In genomic region chr2:157567235-157567961, GRCm38 (mm10) we compare ENCODE assay signal across 8 mouse cellular contexts. TPM values are rescaled to one million over a fixed set of nuclear protein-coding genes. Genes with fewer than 3 reads are reported as not detected.
DNase-seq lines count a peak whose midpoint lies in the region; ATAC-seq and TF ChIP-seq lines count a peak whose summit lies in the region.

No protein-coding gene starts in this region.

- 88% methylated on average over 11 of the region's 11 CpGs for WGBS in neural tube, embryonic 11.5 days
- WGBS in embryonic facial prominence, embryonic 11.5 days, result 85% methylated on average over 11 of the region's 11 CpGs
- 78% methylated on average over 11 of the region's 11 CpGs for WGBS in intestine, postnatal 0 days
- 88% methylated on average over 11 of the region's 11 CpGs for WGBS in neural tube, embryonic 13.5 days

- peaks cover 8% of the 10 kb centered on the region; the same call in 1 of the 2 replicates for H3K4me1 ChIP-seq in neural tube, embryonic 11.5 days (ENCODE audit: control insufficient read depth, insufficient read depth, low read length)
- H3K4me1 ChIP-seq in embryonic facial prominence, embryonic 11.5 days (ENCODE audit: control insufficient read depth, insufficient read depth, low read length), result no peaks in the 10 kb centered on the region; the same call in 1 of the 2 replicates
- no peaks in the 10 kb centered on the region; the same call in 1 of the 2 replicates for H3K4me1 ChIP-seq in intestine, postnatal 0 days (replicated peaks; ENCODE audit: control insufficient read depth, insufficient read depth, low read length)
- H3K4me1 ChIP-seq in neural tube, embryonic 13.5 days (replicated peaks), result peaks cover 50% of the 10 kb centered on the region

- H3K9ac ChIP-seq in neural tube, embryonic 11.5 days (ENCODE audit: low read length), result peak overlapping the region; percentile 91
- peak overlapping the region; percentile 92 for H3K9ac ChIP-seq in embryonic facial prominence, embryonic 11.5 days (replicated peaks; ENCODE audit: low read length)
- H3K9ac ChIP-seq in intestine, postnatal 0 days (ENCODE audit: low read depth, low read length), result peak overlapping the region; percentile 86; the same call in 1 of the 2 replicates
- peak overlapping the region; percentile 91 for H3K9ac ChIP-seq in neural tube, embryonic 13.5 days

- H3K4me3 ChIP-seq in neural tube, embryonic 11.5 days (ENCODE audit: low read depth, low read length), result peak overlapping the region; percentile 98; the same call in 1 of the 2 replicates
- peak overlapping the region; percentile 99 for H3K4me3 ChIP-seq in embryonic facial prominence, embryonic 11.5 days (ENCODE audit: low read depth, low read length)
- H3K4me3 ChIP-seq in intestine, postnatal 0 days (ENCODE audit: low read depth, low read length), result peak overlapping the region; percentile 94
- H3K4me3 ChIP-seq in neural tube, embryonic 13.5 days, result peak overlapping the region; percentile 70

- TF ChIP-seq CTCF in intestine, postnatal 0 days (IDR thresholded peaks at IDR 0.05; ENCODE audit: low read depth), result no peak

- H3K27ac ChIP-seq in neural tube, embryonic 11.5 days (ENCODE audit: low read depth, low read length), result no peak overlapping the region
- no peak overlapping the region for H3K27ac ChIP-seq in embryonic facial prominence, embryonic 11.5 days (replicated peaks; ENCODE audit: low read depth, low read length)
- H3K27ac ChIP-seq in intestine, postnatal 0 days (ENCODE audit: low read depth, low read length), result peak overlapping the region; percentile 89; the same call in 1 of the 2 replicates
- peak overlapping the region; percentile 90; the same call in 1 of the 2 replicates for H3K27ac ChIP-seq in neural tube, embryonic 13.5 days (replicated peaks)

- H3K4me2 ChIP-seq in neural tube, embryonic 11.5 days (ENCODE audit: low read depth), result peak overlapping the region; percentile 83
- H3K4me2 ChIP-seq in embryonic facial prominence, embryonic 11.5 days (ENCODE audit: low read depth, low read length), result peak overlapping the region; percentile 79
- peak overlapping the region; percentile 81 for H3K4me2 ChIP-seq in intestine, postnatal 0 days (replicated peaks; ENCODE audit: low read depth)
- peak overlapping the region; percentile 88 for H3K4me2 ChIP-seq in neural tube, embryonic 13.5 days

- peak; percentile 7 for DNase-seq in neural tube, embryonic 11.5 days (ENCODE audit: low spot score)
- no peak for DNase-seq in neural tube, embryonic 10.5 days (ENCODE audit: extremely low spot score, low spot score)
- DNase-seq in embryonic facial prominence, embryonic 11.5 days (ENCODE audit: low spot score), result no peak
- DNase-seq in frontal cortex, postnatal 14 days (ENCODE audit: low spot score in 2 of 2), result no peak
- DNase-seq in left cerebral cortex, postnatal 14 days (ENCODE audit: low spot score in 2 of 2), result no peak
- DNase-seq in cerebellum, postnatal 36 days, result no peak

- intact Hi-C loops in left cerebral cortex, postnatal 14 days (cut with DNase I), result loop anchor here (5.0 kb wide), 1 partner anchor 95 kb away; no protein-coding TSS in a partner anchor

- ATAC-seq in neural tube, embryonic 11.5 days (ENCODE audit: insufficient read depth, low FRiP score, low TSS enrichment), result no peak
- no peak for ATAC-seq in embryonic facial prominence, embryonic 11.5 days (replicated peaks; ENCODE audit: insufficient number of reproducible peaks, low FRiP score, low TSS enrichment, low read depth)
- no peak for ATAC-seq in intestine, postnatal 0 days
- no peak for ATAC-seq in neural tube, embryonic 13.5 days (ENCODE audit: low read depth)

- H3K27me3 ChIP-seq in neural tube, embryonic 11.5 days (ENCODE audit: control insufficient read depth, insufficient read depth, low read length), result no peaks in the 10 kb centered on the region
- no peaks in the 10 kb centered on the region for H3K27me3 ChIP-seq in embryonic facial prominence, embryonic 11.5 days (ENCODE audit: control insufficient read depth, insufficient read depth, low read length)
- H3K27me3 ChIP-seq in intestine, postnatal 0 days (replicated peaks; ENCODE audit: control insufficient read depth, insufficient read depth, low read length), result no peaks in the 10 kb centered on the region
- no peaks in the 10 kb centered on the region for H3K27me3 ChIP-seq in neural tube, embryonic 13.5 days

- H3K9me3 ChIP-seq in neural tube, embryonic 11.5 days (ENCODE audit: control insufficient read depth, low read length), result no peaks in the 10 kb centered on the region
- no peaks in the 10 kb centered on the region for H3K9me3 ChIP-seq in embryonic facial prominence, embryonic 11.5 days (replicated peaks; ENCODE audit: control insufficient read depth, low read length)
- H3K9me3 ChIP-seq in intestine, postnatal 0 days (ENCODE audit: control insufficient read depth), result no peaks in the 10 kb centered on the region
- peaks cover 9% of the 10 kb centered on the region; the same call in 1 of the 2 replicates for H3K9me3 ChIP-seq in neural tube, embryonic 13.5 days

- no peaks in the 10 kb centered on the region; the same call in 1 of the 2 replicates for H3K36me3 ChIP-seq in neural tube, embryonic 11.5 days (ENCODE audit: control insufficient read depth, insufficient read depth, low read length)
- no peaks in the 10 kb centered on the region; the same call in 1 of the 2 replicates for H3K36me3 ChIP-seq in embryonic facial prominence, embryonic 11.5 days (replicated peaks; ENCODE audit: control insufficient read depth, insufficient read depth, low read depth, low read length)
- H3K36me3 ChIP-seq in intestine, postnatal 0 days (ENCODE audit: control insufficient read depth, insufficient read depth), result no peaks in the 10 kb centered on the region
- H3K36me3 ChIP-seq in neural tube, embryonic 13.5 days, result peaks cover 19% of the 10 kb centered on the region

RNA-seq across cellular contexts. Expression of gene Blcap, which starts 3.7 kb away (rescaled TPM):
- polyA plus RNA-seq in neural tube, embryonic 11.5 days (2014; fragmentation: Nextera tagmentation; extraction: Ambion mirVana), result 99.5 and 105 TPM in 2 replicates
- polyA plus RNA-seq in embryonic facial prominence, embryonic 11.5 days (2014; fragmentation: Nextera tagmentation; extraction: Ambion mirVana), result 90.2 and 97.9 TPM in 2 replicates
- polyA plus RNA-seq in intestine, postnatal 0 days (2015; fragmentation: Nextera tagmentation; extraction: Ambion mirVana), result 29.7 and 31.5 TPM in 2 replicates
- 165 TPM in 2 replicates for polyA plus RNA-seq in neural tube, embryonic 13.5 days (2015; fragmentation: Nextera tagmentation; extraction: Ambion mirVana)
- 100 to 1,000 TPM; 103 to 116 TPM for total RNA-seq in left cerebral cortex, postnatal 14 days (2021)

RNA-seq across cellular contexts. Expression of gene Nnat, which starts 7.5 kb away (rescaled TPM):
- 1,357 and 1,505 TPM in 2 replicates for polyA plus RNA-seq in neural tube, embryonic 11.5 days (2014; fragmentation: Nextera tagmentation; extraction: Ambion mirVana)
- polyA plus RNA-seq in embryonic facial prominence, embryonic 11.5 days (2014; fragmentation: Nextera tagmentation; extraction: Ambion mirVana), result 1,482 and 1,542 TPM in 2 replicates
- 98.2 and 111 TPM in 2 replicates for polyA plus RNA-seq in intestine, postnatal 0 days (2015; fragmentation: Nextera tagmentation; extraction: Ambion mirVana)
- polyA plus RNA-seq in neural tube, embryonic 13.5 days (2015; fragmentation: Nextera tagmentation; extraction: Ambion mirVana), result 4,054 and 4,218 TPM in 2 replicates
- 100 to 1,000 TPM; 283 to 425 TPM for total RNA-seq in left cerebral cortex, postnatal 14 days (2021)

Comparison
In these comparisons a context has a peak if more than half of its experiments do, and no peak if none do; other contexts are left out.
1. H3K27ac ChIP-seq: peak in intestine, postnatal 0 days (single experiment) and neural tube, embryonic 13.5 days (single experiment); none in neural tube, embryonic 11.5 days (single experiment) and embryonic facial prominence, embryonic 11.5 days (single experiment).
2. RNA of gene Nnat, which starts 7.5 kb away (polyA plus RNA-seq): 4,054 to 4,218 TPM in neural tube, embryonic 13.5 days, 1,482 to 1,542 TPM in embryonic facial prominence, embryonic 11.5 days and 1,357 to 1,505 TPM in neural tube, embryonic 11.5 days; 98.2 to 111 TPM in intestine, postnatal 0 days; every median in the first group is over 10 times any median in the second.
3. Peak in every context shown above with its lines, with median percentiles within 50 percentile points of each other: H3K4me2 ChIP-seq, H3K4me3 ChIP-seq and H3K9ac ChIP-seq.